Comparison of ENCODE assay signal across 18 mouse cellular contexts in the genomic region with DNA sequence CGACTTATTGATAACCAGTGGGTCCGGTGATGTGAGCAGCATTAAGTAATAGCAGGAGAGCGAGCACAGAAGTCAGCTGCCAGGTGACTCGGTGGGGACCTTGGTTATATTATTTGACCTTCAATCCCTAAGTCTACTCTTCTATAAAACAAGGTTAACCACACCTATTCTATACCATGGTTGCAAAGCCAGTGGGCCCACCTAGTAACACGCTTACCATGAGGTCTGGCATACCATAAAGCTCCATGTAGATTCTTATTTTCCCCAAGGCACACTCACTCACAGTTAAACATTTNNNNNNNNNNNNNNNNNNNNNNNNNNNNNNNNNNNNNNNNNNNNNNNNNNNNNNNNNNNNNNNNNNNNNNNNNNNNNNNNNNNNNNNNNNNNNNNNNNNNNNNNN.
"Had no signal": no experiment of that assay in that cellular context is flagged by ENCODE, and none has a peak within 500 bp of the region (broad histone marks: within the 10 kb centered on the region; RNA-seq: fewer than 3 reads in every experiment).

No protein-coding gene starts in this region.

- ATAC-seq: inflammation-experienced regulatory T-cells, adult 6 months; liver, postnatal 0 days; lung, postnatal 0 days; midbrain, embryonic 15.5 days had no signal

- H3K27me3 ChIP-seq: limb, embryonic 12.5 days; limb, embryonic 15.5 days; midbrain, embryonic 12.5 days; midbrain, embryonic 15.5 days; neural tube, embryonic 12.5 days; neural tube, embryonic 15.5 days had no signal

- H3K4me1 ChIP-seq: limb, embryonic 15.5 days; midbrain, embryonic 12.5 days; midbrain, embryonic 15.5 days; neural tube, embryonic 12.5 days; neural tube, embryonic 15.5 days had no signal

- DNase-seq: left cerebral cortex, postnatal 4 days; liver, postnatal 0 days; lung, embryonic 14.5 days; right cerebral cortex, adult 18-20 months; right cerebral cortex, postnatal 14 days; right cerebral cortex, postnatal 4 days; thymus, postnatal 25 days had no signal

- H3K9me3 ChIP-seq: limb, embryonic 12.5 days; limb, embryonic 15.5 days; midbrain, embryonic 12.5 days; midbrain, embryonic 15.5 days; neural tube, embryonic 12.5 days; neural tube, embryonic 15.5 days had no signal

- H3K4me2 ChIP-seq: limb, embryonic 12.5 days; limb, embryonic 15.5 days; liver, embryonic 11.5 days; lung, embryonic 14.5 days; midbrain, embryonic 12.5 days; midbrain, embryonic 15.5 days; neural tube, embryonic 12.5 days; neural tube, embryonic 15.5 days had no signal

- H3K9ac ChIP-seq: limb, embryonic 12.5 days; limb, embryonic 15.5 days; liver, embryonic 14.5 days; liver, postnatal 0 days; lung, embryonic 14.5 days; midbrain, embryonic 12.5 days; midbrain, embryonic 15.5 days; neural tube, embryonic 12.5 days; neural tube, embryonic 15.5 days had no signal

- H3K36me3 ChIP-seq: limb, embryonic 12.5 days; limb, embryonic 15.5 days; midbrain, embryonic 12.5 days; midbrain, embryonic 15.5 days; neural tube, embryonic 12.5 days; neural tube, embryonic 15.5 days had no signal

- H3K27ac ChIP-seq: limb, embryonic 12.5 days; limb, embryonic 15.5 days; liver, embryonic 14.5 days; macrophage; midbrain, embryonic 12.5 days; midbrain, embryonic 15.5 days; neural tube, embryonic 12.5 days; neural tube, embryonic 15.5 days had no signal

- H3K4me3 ChIP-seq: limb, embryonic 12.5 days; limb, embryonic 15.5 days; midbrain, embryonic 12.5 days; midbrain, embryonic 15.5 days; neural tube, embryonic 12.5 days; neural tube, embryonic 15.5 days had no signal
